Comparison of ENCODE assay signal across 13 mouse cellular contexts in genomic region chr15:93442271-93442670, GRCm38 (mm10). TPM values are rescaled to one million over a fixed set of nuclear protein-coding genes. Genes with fewer than 3 reads are reported as not detected.
A peak's percentile ranks its signal among the peaks of the same experiment; 100 is the strongest.
DNase-seq lines count a peak whose midpoint lies in the region; TF ChIP-seq lines count a peak whose summit lies in the region.
"Had no signal": no experiment of that assay in that cellular context is flagged by ENCODE, and none has a peak within 500 bp of the region (broad histone marks: within the 10 kb centered on the region; RNA-seq: fewer than 3 reads in every experiment).

No protein-coding gene starts in this region.

- DNase-seq in heart, adult 2 months = no peak
- no peak for DNase-seq in heart, embryonic 10.5 days (ENCODE audit: low spot score)
- peak; percentile 12 for DNase-seq in lung, postnatal 25 days (ENCODE audit: low spot score)
- no peak for DNase-seq in lung, postnatal 4 days
- peak; percentile 32 for DNase-seq in lung, postnatal 36 days
- no peak for DNase-seq in hindbrain, embryonic 10.5 days (ENCODE audit: low spot score)
- DNase-seq in adrenal gland, postnatal 25 days = no peak
- DNase-seq: cerebellum, adult 9-11 months; layer of hippocampus, postnatal 36 days; right cerebral cortex, adult 18-20 months had no signal

- H3K27me3 ChIP-seq in heart, adult 2 months (ENCODE audit: control insufficient read depth, insufficient read depth, low read length) = no peaks in the 10 kb centered on the region
- no peaks in the 10 kb centered on the region for H3K27me3 ChIP-seq in heart, embryonic 10.5 days (ENCODE audit: insufficient read depth, poor library complexity, severe bottlenecking)
- H3K27me3 ChIP-seq in E14TG2a.4 (ENCODE audit: insufficient read depth, low read length) = no peaks in the 10 kb centered on the region
- no peaks in the 10 kb centered on the region for H3K27me3 ChIP-seq in hindbrain, embryonic 10.5 days (ENCODE audit: insufficient read depth, poor library complexity, severe bottlenecking)
- H3K27me3 ChIP-seq: kidney, embryonic 15.5 days had no signal

- WGBS in heart, adult 2 months = 96% methylated on average over 4 of the region's 4 CpGs
- WGBS in heart, embryonic 10.5 days = 87% methylated on average over 4 of the region's 4 CpGs
- WGBS in hindbrain, embryonic 10.5 days = 90% methylated on average over 4 of the region's 4 CpGs

- H3K27ac ChIP-seq in heart, adult 2 months = no peak overlapping the region
- H3K27ac ChIP-seq in heart, embryonic 10.5 days = no peak overlapping the region
- no peak overlapping the region for H3K27ac ChIP-seq in hindbrain, embryonic 10.5 days
- H3K27ac ChIP-seq: kidney, embryonic 15.5 days had no signal

- peak; percentile 57 for TF ChIP-seq CTCF in heart, adult 2 months (IDR thresholded peaks at IDR 0.05)
- 0 out of 2 replicates have a peak, but pooled peaks have one; percentile 11 for TF ChIP-seq CTCF in E14TG2a.4 (conservative IDR thresholded peaks at IDR 0.05; ENCODE audit: low read length)

- no peak for TF ChIP-seq POLR2A in heart, adult 2 months (IDR thresholded peaks at IDR 0.05; ENCODE audit: insufficient read depth, low read depth, low read length)

- intact Hi-C loops in heart, adult 2 months (cut with DNase I) = loop anchor here (10.0 kb wide), 1 partner anchor 773 kb away; no protein-coding TSS in a partner anchor

- no peak for TF ChIP-seq EP300 in heart, adult 2 months (IDR thresholded peaks at IDR 0.05; ENCODE audit: insufficient read depth, low read depth, low read length)

- H3K9me3 ChIP-seq in heart, embryonic 10.5 days = no peaks in the 10 kb centered on the region
- peaks cover 55% of the 10 kb centered on the region for H3K9me3 ChIP-seq in E14TG2a.4 (ENCODE audit: low read length)
- no peaks in the 10 kb centered on the region for H3K9me3 ChIP-seq in hindbrain, embryonic 10.5 days
- H3K9me3 ChIP-seq: kidney, embryonic 15.5 days had no signal

- H3K4me1 ChIP-seq in heart, adult 2 months (ENCODE audit: control insufficient read depth, insufficient read depth, low read length) = no peaks in the 10 kb centered on the region
- no peaks in the 10 kb centered on the region for H3K4me1 ChIP-seq in heart, embryonic 10.5 days
- H3K4me1 ChIP-seq in E14TG2a.4 (replicated peaks; ENCODE audit: low read depth, low read length) = no peaks in the 10 kb centered on the region
- no peaks in the 10 kb centered on the region for H3K4me1 ChIP-seq in hindbrain, embryonic 10.5 days (replicated peaks)
- H3K4me1 ChIP-seq: kidney, embryonic 15.5 days had no signal

- no peaks in the 10 kb centered on the region for H3K79me2 ChIP-seq in heart, adult 2 months (replicated peaks; ENCODE audit: control insufficient read depth, insufficient read depth, low read length)

- H3K4me3 ChIP-seq in heart, adult 2 months = no peak overlapping the region
- no peak overlapping the region for H3K4me3 ChIP-seq in heart, embryonic 10.5 days
- no peak overlapping the region for H3K4me3 ChIP-seq in E14TG2a.4 (replicated peaks; ENCODE audit: low read length)
- no peak overlapping the region for H3K4me3 ChIP-seq in hindbrain, embryonic 10.5 days
- H3K4me3 ChIP-seq: erythroblast, embryonic 14.5 days; kidney, embryonic 15.5 days had no signal

- H3K36me3 ChIP-seq in heart, adult 2 months (ENCODE audit: control insufficient read depth, insufficient read depth, low read length) = no peaks in the 10 kb centered on the region
- peaks cover 53% of the 10 kb centered on the region for H3K36me3 ChIP-seq in heart, embryonic 10.5 days
- peaks cover 56% of the 10 kb centered on the region for H3K36me3 ChIP-seq in E14TG2a.4 (ENCODE audit: insufficient read depth, low read length)
- H3K36me3 ChIP-seq in hindbrain, embryonic 10.5 days = peaks cover 71% of the 10 kb centered on the region

- no peak overlapping the region for H3K9ac ChIP-seq in heart, adult 2 months (ENCODE audit: low read depth, low read length)
- H3K9ac ChIP-seq: kidney, embryonic 15.5 days had no signal

RNA-seq across cellular contexts. Expression of gene Pphln1, which starts 44.1 kb away (rescaled TPM):
- 10 to 100 TPM; 20.9 to 21.6 TPM for total RNA-seq in heart, adult 2 months (2021)
- 6.0 and 10.3 TPM in 2 replicates for polyA plus RNA-seq in heart, adult 2 months (2012; rRNA removed)
- 58.7 and 64.8 TPM in 2 replicates for polyA plus RNA-seq in heart, embryonic 10.5 days (2016; fragmentation: Nextera tagmentation; extraction: Ambion mirVana)
- polyA plus RNA-seq in hindbrain, embryonic 10.5 days (2016; fragmentation: Nextera tagmentation; extraction: Ambion mirVana) = 86.0 and 95.9 TPM in 2 replicates
- 39.0 and 41.3 TPM in 2 replicates for total RNA-seq in adrenal gland, postnatal 25 days (2021)

RNA-seq across cellular contexts. Expression of gene Zcrb1, which starts 44.1 kb away (rescaled TPM):
- total RNA-seq in heart, adult 2 months (2021) = 10 to 100 TPM; 89.3 to 97.3 TPM
- polyA plus RNA-seq in heart, adult 2 months (2012; rRNA removed) = 33.0 and 52.7 TPM in 2 replicates
- polyA plus RNA-seq in heart, embryonic 10.5 days (2016; fragmentation: Nextera tagmentation; extraction: Ambion mirVana) = 128 and 145 TPM in 2 replicates
- polyA plus RNA-seq in hindbrain, embryonic 10.5 days (2016; fragmentation: Nextera tagmentation; extraction: Ambion mirVana) = 155 and 158 TPM in 2 replicates
- total RNA-seq in adrenal gland, postnatal 25 days (2021) = 86.4 and 112 TPM in 2 replicates

Comparison
In these comparisons a context has a peak if more than half of its experiments do, and no peak if none do; other contexts are left out.
1. DNase-seq: peak in lung, postnatal 25 days (single experiment) and lung, postnatal 36 days (single experiment); none in heart, adult 2 months (0 of 2), heart, embryonic 10.5 days (single experiment), lung, postnatal 4 days (0 of 2), hindbrain, embryonic 10.5 days (single experiment) and adrenal gland, postnatal 25 days (single experiment).